Mouse (Mus musculus): ENCODE results near the gene 2310011J03Rik. TPM values are rescaled to one million over a fixed set of nuclear protein-coding genes. Genes with fewer than 3 reads are reported as not detected.

2310011J03Rik gene
- polyA plus RNA-seq, 1 experiment: 62.7 TPM

GRCm38 (mm10) chr10:80292251-80293146 lies 27.8 kb downstream of the 2310011J03Rik start, which contains the start of gene Rps15:
TSS of gene Rps15 (plus strand) at chr10:80292453.
- no peak for DNase-seq (ENCODE audit: low read depth)

- DNase-seq (ENCODE audit: low read depth): no peak
These were observed 31.7 kb downstream of the 2310011J03Rik start for GRCm38 (mm10) chr10:80288657-80289056.

GRCm38 (mm10) chr10:80288097-80288496 lies 32.2 kb downstream of the 2310011J03Rik start:
- DNase-seq (ENCODE audit: low read depth): no peak

- DNase-seq (ENCODE audit: low read depth): no peak
These were observed 34.9 kb downstream of the 2310011J03Rik start for GRCm38 (mm10) chr10:80285222-80286070.

- no peak for DNase-seq (ENCODE audit: low read depth)
These were observed 37.6 kb downstream of the 2310011J03Rik start for GRCm38 (mm10) chr10:80282481-80283441.

GRCm38 (mm10) chr10:80281921-80282371 lies 38.4 kb downstream of the 2310011J03Rik start:
- DNase-seq (ENCODE audit: low read depth): no peak

GRCm38 (mm10) chr10:80281304-80281703 lies 39.0 kb downstream of the 2310011J03Rik start:
- DNase-seq (ENCODE audit: low read depth): no peak

GRCm38 (mm10) chr10:80279273-80279672 lies 41.1 kb downstream of the 2310011J03Rik start:
- no peak for DNase-seq (ENCODE audit: low read depth)

- DNase-seq (ENCODE audit: low read depth): no peak
These were observed 41.9 kb downstream of the 2310011J03Rik start for GRCm38 (mm10) chr10:80278390-80278789.

- no peak for DNase-seq (ENCODE audit: low read depth)
These were observed 44.1 kb downstream of the 2310011J03Rik start for GRCm38 (mm10) chr10:80276238-80276637.

GRCm38 (mm10) chr10:80273847-80274246 lies 46.5 kb downstream of the 2310011J03Rik start:
- DNase-seq (ENCODE audit: low read depth): no peak

- DNase-seq (ENCODE audit: low read depth): no peak
These were observed 48.3 kb downstream of the 2310011J03Rik start for GRCm38 (mm10) chr10:80271870-80272585.

- no peak for DNase-seq (ENCODE audit: low read depth)
These were observed 49.0 kb downstream of the 2310011J03Rik start for GRCm38 (mm10) chr10:80271186-80271843.

GRCm38 (mm10) chr10:80270734-80271181 lies 49.6 kb downstream of the 2310011J03Rik start:
- no peak for DNase-seq (ENCODE audit: low read depth)

- no peak for DNase-seq (ENCODE audit: low read depth)
These were observed 50.2 kb downstream of the 2310011J03Rik start for GRCm38 (mm10) chr10:80270099-80270498.

Other genes starting within 250 kb of the 2310011J03Rik start
- gene Sbno2, start 215.0 kb downstream of the 2310011J03Rik start, polyA plus RNA-seq (2012; rRNA removed): 32.3 and 38.6 TPM in 2 replicates
- gene Stk11, start 204.7 kb downstream of the 2310011J03Rik start, polyA plus RNA-seq (2012; rRNA removed): 108 TPM in 2 replicates
- gene Atp5d, start 181.9 kb downstream of the 2310011J03Rik start, polyA plus RNA-seq (2012; rRNA removed): 561 and 619 TPM in 2 replicates
- gene Cbarp, start 179.7 kb downstream of the 2310011J03Rik start, polyA plus RNA-seq (2012; rRNA removed): 32.6 and 47.3 TPM in 2 replicates
- gene Midn, start 172.3 kb downstream of the 2310011J03Rik start, polyA plus RNA-seq (2012; rRNA removed): 35.1 and 46.4 TPM in 2 replicates
- gene Cirbp, start 154.6 kb downstream of the 2310011J03Rik start, polyA plus RNA-seq (2012; rRNA removed): 159 and 198 TPM in 2 replicates
- gene 1600002K03Rik, start 147.6 kb downstream of the 2310011J03Rik start, polyA plus RNA-seq (2012; rRNA removed): 9.3 and 13.7 TPM in 2 replicates
- 3.2 and 4.0 TPM in 2 replicates for gene Efna2, start 141.1 kb downstream of the 2310011J03Rik start, polyA plus RNA-seq (2012; rRNA removed)
- 52.5 and 54.1 TPM in 2 replicates for gene Mum1, start 94.1 kb downstream of the 2310011J03Rik start, polyA plus RNA-seq (2012; rRNA removed)
- 335 and 336 TPM in 2 replicates for gene Ndufs7, start 71.4 kb downstream of the 2310011J03Rik start, polyA plus RNA-seq (2012; rRNA removed)
- gene Gamt, start 59.5 kb downstream of the 2310011J03Rik start, polyA plus RNA-seq (2012; rRNA removed): 252 and 295 TPM in 2 replicates
- gene Dazap1, start 59.1 kb downstream of the 2310011J03Rik start, polyA plus RNA-seq (2012; rRNA removed): 43.5 and 68.3 TPM in 2 replicates
- gene Rps15, start 28.1 kb downstream of the 2310011J03Rik start, polyA plus RNA-seq (2012; rRNA removed): 1,514 and 1,586 TPM in 2 replicates
- 1.4 and 1.5 TPM in 2 replicates for gene Apc2, start 24.6 kb downstream of the 2310011J03Rik start, polyA plus RNA-seq (2012; rRNA removed)
- 10.4 and 10.6 TPM in 2 replicates for gene Pcsk4, start 9.0 kb upstream of the 2310011J03Rik start, polyA plus RNA-seq (2012; rRNA removed)
- 28.7 and 51.2 TPM in 2 replicates for gene Reep6, start 9.4 kb upstream of the 2310011J03Rik start, polyA plus RNA-seq (2012; rRNA removed)
- gene Adamtsl5, start 27.9 kb upstream of the 2310011J03Rik start, polyA plus RNA-seq (2012; rRNA removed): 11.2 and 18.2 TPM in 2 replicates
- gene Plk5, start 35.9 kb upstream of the 2310011J03Rik start, polyA plus RNA-seq (2012; rRNA removed): 0.57 and 0.93 TPM in 2 replicates
- 13.3 and 19.1 TPM in 2 replicates for gene Mex3d, start 67.1 kb upstream of the 2310011J03Rik start, polyA plus RNA-seq (2012; rRNA removed)
- gene Mbd3, start 79.0 kb upstream of the 2310011J03Rik start, polyA plus RNA-seq (2012; rRNA removed): 145 and 160 TPM in 2 replicates
- gene Uqcr11, start 86.3 kb upstream of the 2310011J03Rik start, polyA plus RNA-seq (2012; rRNA removed): 1,967 and 2,574 TPM in 2 replicates
- 56.8 and 63.8 TPM in 2 replicates for gene Tcf3, start 113.1 kb upstream of the 2310011J03Rik start, polyA plus RNA-seq (2012; rRNA removed)
- not detected in 2 replicates for gene Onecut3, start 174.3 kb upstream of the 2310011J03Rik start, polyA plus RNA-seq (2012; rRNA removed)
- gene Atp8b3, start 218.6 kb upstream of the 2310011J03Rik start, polyA plus RNA-seq (2012; rRNA removed): 9.0 and 9.6 TPM in 2 replicates
- gene Rexo1, start 241.0 kb upstream of the 2310011J03Rik start, polyA plus RNA-seq (2012; rRNA removed): 35.3 and 36.9 TPM in 2 replicates